Mouse (Mus musculus) forebrain, embryonic 12.5 days (tissue): ENCODE results near the gene Isl1. TPM values are rescaled to one million over a fixed set of nuclear protein-coding genes. Genes with fewer than 3 reads are reported as not detected.
A peak's percentile ranks its signal among the peaks of the same experiment; 100 is the strongest.

ENCODE experiments used
- ATAC-seq: fragments of 200-750 bp; cut with Nextera tagmentation; 2 replicates; pipeline ENCODE4 v1.8.0; 2017; ENCODE audit warnings: moderate TSS enrichment; ENCODE audit not compliant: low FRiP score
- H3K27ac ChIP-seq: fragments of 300-500 bp; sonication (generic); 2 replicates; pipeline ENCODE4 v1.5.1; 2016; ENCODE audit warnings: mild to moderate bottlenecking
- H3K27me3 ChIP-seq: fragments of 300-500 bp; sonication (generic); 2 replicates; pipeline ENCODE4 v1.6.1; 2016; ENCODE audit warnings: mild to moderate bottlenecking
- H3K36me3 ChIP-seq: fragments of 300-500 bp; sonication (generic); replicated peaks from 2 replicates; pipeline ENCODE4 v1.6.1; 2016; ENCODE audit warnings: mild to moderate bottlenecking
- H3K4me1 ChIP-seq: fragments of 300-500 bp; sonication (generic); 2 replicates; pipeline ENCODE4 v1.6.1; 2016
- H3K4me2 ChIP-seq: fragments of 300-500 bp; sonication (generic); 2 replicates; pipeline ENCODE4 v1.6.1; 2016; ENCODE audit warnings: mild to moderate bottlenecking, moderate library complexity
- H3K4me3 ChIP-seq: fragments of 300-500 bp; sonication (generic); replicated peaks from 2 replicates; pipeline ENCODE4 v1.5.1; 2016; ENCODE audit warnings: mild to moderate bottlenecking
- H3K9ac ChIP-seq: fragments of 300-500 bp; sonication (generic); 2 replicates; pipeline ENCODE4 v1.6.1; 2016; ENCODE audit warnings: mild to moderate bottlenecking
- H3K9me3 ChIP-seq: fragments of 300-500 bp; sonication (generic); 2 replicates; pipeline ENCODE4 v1.6.1; 2016
- WGBS: fragments of 180-500 bp; shearing (Covaris S2); methylation state at CpG from one replicate; pipeline ENCODE4 v1.1.7; 2016; 5-methylcytosine and 5-hydroxymethylcytosine counted together
- polyA plus RNA-seq: library from polyadenylated mRNA; unstranded; fragments of >200 nt; fragmentation: Nextera tagmentation; extraction: Ambion mirVana; gene quantifications from 2 replicates; pipeline ENCODE4 v1.2.1, GENCODE M21; 2016

Gene Isl1
- polyA plus RNA-seq, 1 experiment from 2014 or later = 65.6 TPM

DNA sequence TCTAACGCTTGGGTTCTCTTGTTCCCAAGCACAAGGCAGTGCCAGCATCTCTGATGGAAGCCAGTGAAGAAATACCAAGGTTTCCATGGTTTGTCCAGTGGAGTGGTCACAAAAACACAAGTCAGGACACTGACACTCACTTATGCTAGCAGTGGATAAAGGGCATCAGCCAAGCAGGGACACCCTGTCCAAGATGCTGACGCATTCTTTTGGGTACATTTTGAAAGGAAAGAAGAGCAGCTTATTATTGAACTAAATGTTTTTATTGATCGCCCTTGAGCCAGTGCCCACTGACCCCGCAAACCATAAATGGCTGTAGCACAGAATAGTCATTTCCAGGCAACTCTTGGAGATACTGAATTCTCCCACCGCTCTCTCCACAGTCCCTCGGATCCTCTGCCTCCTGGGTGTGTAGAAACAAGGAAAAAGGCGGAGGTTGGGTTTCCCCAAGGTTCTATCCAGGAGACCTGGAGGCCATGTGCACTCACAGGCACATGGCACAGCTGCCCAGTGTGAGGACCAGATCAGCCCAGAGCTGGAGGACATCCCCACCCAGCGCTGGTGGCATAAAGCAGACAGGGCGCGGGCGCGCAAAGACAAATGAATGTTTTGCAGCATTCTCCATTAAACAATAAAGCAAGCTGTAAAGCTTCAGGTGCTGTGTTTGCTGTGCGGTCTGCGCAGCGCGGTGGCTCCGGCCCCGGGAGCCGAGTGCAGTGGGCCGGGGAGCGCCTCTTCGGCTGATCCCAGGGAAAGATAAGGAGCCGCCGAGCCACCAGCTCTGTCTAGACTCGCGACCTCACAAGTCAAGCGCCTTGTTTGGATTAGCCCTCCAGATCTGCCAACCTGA, 16.0 kb downstream of the Isl1 start:
- Histone ChIP-seq H3K4me1 (peaks cover 13% of the 10 kb centered on the region), H3K4me2 (peak overlapping the region; percentile 39), H3K4me3 (peak overlapping the region; percentile 19), H3K9ac (no peak overlapping the region), H3K36me3 (no peaks in the 10 kb centered on the region), H3K9me3 (no peaks in the 10 kb centered on the region), H3K27me3 (peaks cover 61% of the 10 kb centered on the region), H3K27ac (no peak overlapping the region)
- WGBS = 2% methylated on average over 27 of the region's 27 CpGs
- peak; percentile 70 for ATAC-seq

GRCm38 (mm10) chr13:116289655-116290054, 19.8 kb downstream of the Isl1 start:
- Histone ChIP-seq H3K4me3 (no peak overlapping the region), H3K4me1 (peaks cover 8% of the 10 kb centered on the region; the same call in 1 of the 2 replicates), H3K27ac (no peak overlapping the region), H3K27me3 (peaks cover 31% of the 10 kb centered on the region), H3K9ac (no peak overlapping the region), H3K36me3 (no peaks in the 10 kb centered on the region), H3K4me2 (no peak overlapping the region), H3K9me3 (no peaks in the 10 kb centered on the region)
- ATAC-seq = no peak
- WGBS = 88% methylated on average over 1 of the region's 1 CpGs

- Histone ChIP-seq H3K9me3 (no peaks in the 10 kb centered on the region), H3K9ac (no peak overlapping the region), H3K27ac (no peak overlapping the region), H3K4me2 (no peak overlapping the region), H3K4me3 (no peak overlapping the region), H3K27me3 (no peaks in the 10 kb centered on the region), H3K36me3 (no peaks in the 10 kb centered on the region), H3K4me1 (peaks cover 4% of the 10 kb centered on the region; the same call in 1 of the 2 replicates)
- WGBS = 59% methylated on average over 9 of the region's 9 CpGs
- ATAC-seq = peak; percentile 65
Observed at GRCm38 (mm10) chr13:116279207-116279772, 30.2 kb downstream of the Isl1 start.
